Mouse (Mus musculus) c-Kit-positive CD71-positive TER-119-positive erythroid progenitor cells, embryonic 14.5 days (primary cell): ENCODE results near the gene Usp48.

Experiments
- DNase-seq: peaks from one replicate; pipeline ENCODE4 v3.0.0-alpha.2; 2013; ENCODE audit warnings: low spot score

Usp48 gene

GRCm38 (mm10) chr4:137687234-137687825 lies 93.8 kb downstream of the Usp48 start:
- no peak for DNase-seq

- no peak for DNase-seq
Measured at GRCm38 (mm10) chr4:137692107-137692902, 98.8 kb downstream of the Usp48 start.

- DNase-seq = no peak
Measured at GRCm38 (mm10) chr4:137695300-137695699, 101.7 kb downstream of the Usp48 start.

- no peak for DNase-seq
Measured at GRCm38 (mm10) chr4:137695900-137696299, 102.3 kb downstream of the Usp48 start.

- no peak for DNase-seq
Measured at GRCm38 (mm10) chr4:137697156-137697885, 103.8 kb downstream of the Usp48 start.

- DNase-seq = no peak
Measured at GRCm38 (mm10) chr4:137698076-137698985, 104.8 kb downstream of the Usp48 start.

GRCm38 (mm10) chr4:137699264-137700211 lies 106.0 kb downstream of the Usp48 start:
- no peak for DNase-seq

- DNase-seq = no peak
Measured at GRCm38 (mm10) chr4:137700960-137701359, 107.4 kb downstream of the Usp48 start.

- no peak for DNase-seq
Measured at GRCm38 (mm10) chr4:137703077-137703476, 109.5 kb downstream of the Usp48 start.

GRCm38 (mm10) chr4:137704561-137704960 lies 111.0 kb downstream of the Usp48 start:
- no peak for DNase-seq

- no peak for DNase-seq
Measured at GRCm38 (mm10) chr4:137705379-137705778, 111.8 kb downstream of the Usp48 start.

- no peak for DNase-seq
Measured at GRCm38 (mm10) chr4:137706510-137706909, 113.0 kb downstream of the Usp48 start.

- DNase-seq = peak; percentile 55
Measured at GRCm38 (mm10) chr4:137707216-137707990, 113.8 kb downstream of the Usp48 start.
